Mouse (Mus musculus): ENCODE measurements at regions not wholly inside any gene's neighbourhood (a gene's known extent, or its start where the extent isn't known, plus 50 kb on each side); places are given as distances from the start of the nearest gene placed in this dataset.

DNA sequence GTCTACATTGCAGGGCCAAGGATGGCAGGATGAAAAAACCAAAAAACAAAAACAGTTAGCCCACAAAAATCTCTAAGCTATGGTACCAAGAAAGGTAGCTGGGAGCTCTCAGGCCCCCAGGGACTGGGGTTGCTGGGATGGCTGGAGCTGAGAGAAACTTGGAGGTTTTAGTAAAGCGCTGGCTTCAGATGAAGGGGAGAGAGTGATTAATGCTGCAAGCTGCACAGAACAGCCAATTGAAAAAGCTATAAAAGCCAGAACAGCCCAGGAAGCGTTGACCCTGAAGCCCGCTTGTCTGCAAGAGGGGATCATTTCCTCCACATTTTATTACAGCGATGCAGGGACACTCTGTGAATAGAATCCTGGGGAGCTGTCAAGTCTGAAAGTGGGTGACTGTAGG, 157.0 kb downstream of the 4930564D02Rik start:
- no peak for DNase-seq (ENCODE audit: low read depth)

DNA sequence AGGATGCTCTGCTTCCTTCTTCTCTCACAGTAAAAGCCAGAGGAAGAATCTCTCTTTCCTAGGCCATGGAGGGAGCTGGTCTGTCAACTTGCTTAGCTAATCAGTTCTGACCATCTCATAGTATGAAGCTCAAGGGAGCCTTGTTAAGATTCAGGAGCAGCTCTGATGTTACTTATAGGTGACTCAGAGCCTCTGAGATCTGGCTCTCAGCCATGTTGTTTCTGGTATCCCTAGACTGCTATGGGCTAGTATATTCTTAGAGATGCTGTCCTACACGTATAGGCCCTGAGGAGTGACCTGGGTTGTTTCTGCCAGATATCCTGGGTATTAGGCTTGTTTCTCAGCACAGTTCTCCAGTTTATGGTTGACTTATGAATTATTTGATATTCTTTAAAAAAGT, 160.9 kb downstream of the 4930564D02Rik start:
- DNase-seq (ENCODE audit: low read depth), result no peak

DNA sequence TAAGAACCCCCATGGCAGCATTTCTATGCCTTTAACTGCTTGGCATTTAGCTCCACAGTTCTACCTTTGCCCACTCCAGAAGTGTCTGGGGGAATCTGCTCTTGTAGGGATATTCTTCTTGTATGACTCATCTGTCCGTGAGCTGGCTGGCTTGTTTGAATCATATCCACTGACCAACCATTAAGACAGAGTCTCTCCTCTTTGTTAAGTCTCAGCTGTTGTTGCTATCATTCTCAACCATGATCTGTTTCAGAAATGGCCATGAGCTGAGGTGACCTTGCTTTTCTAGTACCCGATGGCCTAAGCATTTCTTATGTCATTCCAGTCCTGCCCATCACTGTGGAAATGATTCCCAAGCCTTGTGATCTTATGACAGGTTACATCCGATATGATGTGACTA, 161.8 kb downstream of the 4930564D02Rik start:
- no peak for DNase-seq (ENCODE audit: low read depth)

DNA sequence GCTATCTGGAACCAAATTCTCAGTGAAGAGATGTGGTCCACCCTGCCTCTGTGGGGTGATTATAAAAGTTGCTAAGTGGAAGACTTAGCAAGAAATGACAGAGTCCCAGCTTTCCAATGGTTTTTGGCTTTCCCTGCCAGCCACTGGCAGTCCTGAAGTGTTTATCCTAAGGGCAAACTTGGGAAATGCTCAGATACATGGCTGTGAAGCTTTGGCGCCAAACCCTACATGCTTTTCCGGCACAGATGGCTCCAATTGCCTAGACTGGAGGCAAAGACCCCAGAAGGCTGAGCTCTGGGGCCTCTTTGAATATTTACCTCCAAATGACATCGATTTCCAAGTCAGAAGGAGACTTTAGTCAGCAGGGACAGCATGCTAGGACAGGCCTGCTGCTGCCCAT, 174.4 kb downstream of the 4930564D02Rik start:
- no peak for DNase-seq (ENCODE audit: low read depth)

DNA sequence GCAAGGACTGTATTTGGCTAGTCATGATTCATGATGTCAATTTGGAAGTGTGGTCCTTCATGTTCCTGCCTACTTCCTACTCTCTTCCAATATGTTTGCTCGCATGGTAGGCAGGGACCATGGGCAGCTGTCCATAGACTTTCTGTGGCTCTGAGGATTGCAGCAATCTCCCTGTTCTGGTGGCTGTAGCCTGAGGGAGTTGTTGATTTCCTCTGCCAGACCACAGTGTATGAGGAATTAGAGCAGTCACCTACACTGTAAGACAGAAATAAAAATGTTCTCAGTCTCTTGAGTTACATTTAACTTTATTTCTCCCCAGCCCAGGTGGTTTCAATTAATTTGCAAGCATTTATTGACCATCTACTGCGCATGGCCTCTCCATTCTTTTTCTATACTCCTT, 190.5 kb downstream of the 4930564D02Rik start:
- DNase-seq (ENCODE audit: low read depth), result no peak

DNA sequence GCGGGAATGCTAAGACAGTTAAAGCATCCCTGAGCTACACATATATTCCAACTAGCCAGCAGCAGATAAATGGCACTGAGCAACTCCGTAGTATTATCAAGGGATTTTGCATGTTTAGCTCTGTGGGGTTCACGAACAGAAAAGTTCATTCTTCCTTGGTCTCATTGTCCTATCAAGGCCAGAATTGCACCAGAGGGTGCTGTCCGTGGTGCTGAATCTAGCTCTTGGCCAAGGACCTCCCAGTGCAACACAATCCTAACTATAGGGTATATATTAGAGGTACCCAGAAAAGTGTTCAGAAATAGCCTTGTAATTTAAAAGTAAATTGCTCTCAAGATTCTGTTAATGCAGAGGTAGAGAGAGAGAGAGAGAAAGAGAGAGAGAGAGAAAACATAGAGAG, 176.9 kb upstream of the Kcnd3 start:
- DNase-seq (ENCODE audit: low read depth), result peak; percentile 34

DNA sequence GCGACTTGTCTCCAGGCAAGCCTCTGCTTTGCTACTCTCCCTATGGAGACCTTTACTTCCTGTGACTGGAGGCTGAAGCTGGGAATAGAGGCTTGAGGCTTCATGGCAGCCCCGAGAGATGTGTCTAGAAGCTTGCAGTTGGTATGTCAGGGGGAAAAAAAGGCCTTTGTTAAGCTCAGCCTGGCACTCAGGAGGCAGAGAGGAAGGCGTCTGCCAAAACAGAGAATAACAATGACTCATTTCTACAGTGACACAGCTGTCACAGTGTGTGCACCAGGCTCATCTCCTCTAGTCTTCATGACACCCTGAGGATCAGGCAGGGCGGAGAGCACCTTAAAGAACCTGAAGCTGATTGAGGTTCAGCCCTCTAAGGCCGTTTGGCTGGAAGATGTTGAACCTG, 171.2 kb upstream of the Kcnd3 start:
- DNase-seq (ENCODE audit: low read depth), result no peak

DNA sequence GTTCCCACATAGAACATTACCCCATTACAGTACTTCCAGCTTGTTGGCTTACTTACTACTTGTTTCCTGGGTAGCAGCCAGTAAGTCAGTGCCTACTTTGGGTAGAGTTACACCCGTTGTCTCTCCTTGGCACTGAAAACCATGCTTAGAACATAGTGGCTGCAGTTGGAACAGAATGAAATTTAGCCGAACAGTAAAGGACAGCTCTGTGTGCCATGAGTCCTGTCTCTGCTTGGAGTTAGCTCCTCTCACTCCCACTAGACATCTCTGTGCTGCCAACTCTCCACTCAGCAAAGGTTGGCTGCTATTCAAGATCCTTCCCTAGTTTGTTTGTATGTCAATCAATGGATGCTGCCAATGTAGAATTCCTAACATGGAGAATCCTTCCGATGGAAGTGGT, 170.4 kb upstream of the Kcnd3 start:
- no peak for DNase-seq (ENCODE audit: low read depth)

DNA sequence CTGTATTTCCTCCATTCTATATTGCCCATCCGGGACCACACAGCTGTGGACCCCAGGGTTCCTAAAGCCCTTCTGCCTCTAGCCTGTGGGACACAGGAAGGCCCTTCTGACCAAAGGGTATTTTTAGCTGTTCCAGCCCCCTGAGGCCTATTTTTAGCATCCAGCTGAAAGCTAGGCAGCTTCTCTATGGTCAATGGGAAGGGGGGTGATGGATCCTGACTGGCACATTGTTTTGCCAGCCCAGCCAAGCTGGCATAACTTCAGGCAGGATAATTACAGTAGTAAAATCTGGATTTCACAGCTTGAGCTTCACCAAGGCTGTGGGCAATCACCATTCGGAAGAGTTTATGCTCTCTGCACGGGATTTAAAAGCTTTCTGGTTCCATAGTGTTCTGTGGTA, 153.9 kb upstream of the Kcnd3 start:
- no peak for DNase-seq (ENCODE audit: low read depth)

DNA sequence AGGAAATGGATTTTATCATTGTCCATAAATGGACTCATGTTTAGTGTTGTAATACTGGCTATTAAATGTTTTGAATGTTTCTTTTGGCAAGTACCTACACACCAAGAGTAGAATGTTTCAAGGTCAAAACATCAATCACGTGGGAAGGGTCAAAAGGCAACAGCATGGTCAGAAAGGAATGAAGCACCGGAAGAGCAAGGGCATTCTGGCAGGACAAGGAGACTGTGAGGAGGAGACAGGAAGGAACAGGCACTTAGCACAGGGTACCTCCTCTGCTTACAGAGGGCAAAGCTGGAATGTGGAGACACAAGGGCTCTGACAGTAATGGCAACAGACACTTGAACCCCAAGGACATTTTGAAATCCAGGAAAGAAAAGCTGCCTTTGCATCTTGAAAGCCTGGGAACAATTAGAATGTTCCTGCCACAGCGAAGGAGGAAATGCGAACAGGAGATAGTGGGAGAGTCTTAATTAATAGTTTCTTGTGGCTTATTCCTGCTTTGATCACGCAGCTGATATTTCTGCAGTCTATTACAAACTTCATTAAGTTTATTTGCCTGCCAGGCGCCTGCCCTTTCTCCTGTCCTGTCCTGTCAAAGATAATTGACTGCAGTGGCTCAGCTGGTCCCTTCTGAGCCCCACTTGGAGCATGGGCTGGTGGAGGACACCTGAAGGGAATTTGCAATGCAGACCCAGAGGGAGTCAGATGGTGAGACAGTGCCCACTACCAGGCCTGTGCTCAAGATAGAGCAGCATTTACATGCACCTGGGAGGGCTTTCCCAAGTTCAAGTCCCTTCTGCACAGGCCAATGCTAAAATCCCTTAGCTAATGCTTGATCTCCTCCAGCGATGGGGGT, 151.2 kb upstream of the Kcnd3 start:
- no peak for DNase-seq (ENCODE audit: low read depth)

DNA sequence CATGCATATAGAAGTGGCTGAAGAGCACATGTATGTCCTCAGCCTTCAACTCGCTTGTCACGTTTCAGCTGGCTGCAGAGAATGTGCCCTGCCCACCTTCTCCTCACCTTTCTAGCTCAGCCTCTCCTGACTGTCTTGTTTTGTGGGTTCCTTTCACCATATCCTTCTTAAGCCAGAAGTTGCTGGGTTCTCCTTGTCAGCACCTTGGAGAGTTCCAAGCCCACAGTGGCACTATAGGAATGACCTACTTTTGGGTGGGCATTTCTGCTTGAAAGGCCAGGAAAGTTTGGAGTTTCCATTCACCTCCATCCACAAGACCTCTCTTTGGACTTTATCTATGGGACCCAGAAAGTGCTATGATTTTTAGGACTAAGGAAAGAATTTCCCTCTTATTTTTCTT, 144.5 kb upstream of the Kcnd3 start:
- no peak for DNase-seq (ENCODE audit: low read depth)

DNA sequence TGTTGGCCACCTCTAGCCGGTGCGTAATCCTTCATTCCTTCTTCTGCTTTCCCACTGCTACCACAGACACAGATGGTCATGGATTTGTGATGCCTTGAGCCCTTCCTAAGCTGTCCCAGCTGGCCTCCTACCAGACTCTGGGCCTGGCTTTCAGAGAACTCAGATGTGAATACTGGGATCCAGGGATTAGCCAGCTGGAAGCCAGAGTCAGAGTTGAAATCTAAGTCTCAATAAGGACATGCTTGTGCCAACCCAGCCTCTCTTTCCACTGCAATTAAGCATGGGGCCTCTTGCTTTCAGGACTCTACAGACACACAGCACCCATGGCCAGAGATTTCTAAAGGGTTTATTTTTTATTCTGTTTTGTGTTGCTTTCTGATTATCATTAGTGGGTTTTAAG, 143.1 kb upstream of the Kcnd3 start:
- DNase-seq (ENCODE audit: low read depth), result no peak

DNA sequence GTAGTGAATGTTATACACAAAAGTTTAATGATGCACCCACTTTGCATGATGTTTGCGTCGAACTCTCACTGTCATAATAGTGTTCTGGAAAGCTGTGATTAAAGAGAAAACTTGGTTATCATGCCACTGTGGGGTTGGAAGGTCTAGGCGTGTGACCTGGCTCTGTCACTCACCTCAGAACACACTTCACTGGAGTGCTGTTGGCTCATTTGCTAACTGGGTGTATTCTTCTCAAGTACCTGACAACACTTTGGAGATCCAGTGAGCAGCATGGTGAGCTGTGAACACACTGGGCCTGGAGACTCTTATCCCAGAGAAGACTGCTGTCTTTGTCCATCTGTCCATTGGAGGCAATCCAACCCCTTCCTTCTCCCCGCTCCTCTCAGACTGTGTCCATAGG, 98.9 kb upstream of the Kcnd3 start:
- no peak for DNase-seq (ENCODE audit: low read depth)

DNA sequence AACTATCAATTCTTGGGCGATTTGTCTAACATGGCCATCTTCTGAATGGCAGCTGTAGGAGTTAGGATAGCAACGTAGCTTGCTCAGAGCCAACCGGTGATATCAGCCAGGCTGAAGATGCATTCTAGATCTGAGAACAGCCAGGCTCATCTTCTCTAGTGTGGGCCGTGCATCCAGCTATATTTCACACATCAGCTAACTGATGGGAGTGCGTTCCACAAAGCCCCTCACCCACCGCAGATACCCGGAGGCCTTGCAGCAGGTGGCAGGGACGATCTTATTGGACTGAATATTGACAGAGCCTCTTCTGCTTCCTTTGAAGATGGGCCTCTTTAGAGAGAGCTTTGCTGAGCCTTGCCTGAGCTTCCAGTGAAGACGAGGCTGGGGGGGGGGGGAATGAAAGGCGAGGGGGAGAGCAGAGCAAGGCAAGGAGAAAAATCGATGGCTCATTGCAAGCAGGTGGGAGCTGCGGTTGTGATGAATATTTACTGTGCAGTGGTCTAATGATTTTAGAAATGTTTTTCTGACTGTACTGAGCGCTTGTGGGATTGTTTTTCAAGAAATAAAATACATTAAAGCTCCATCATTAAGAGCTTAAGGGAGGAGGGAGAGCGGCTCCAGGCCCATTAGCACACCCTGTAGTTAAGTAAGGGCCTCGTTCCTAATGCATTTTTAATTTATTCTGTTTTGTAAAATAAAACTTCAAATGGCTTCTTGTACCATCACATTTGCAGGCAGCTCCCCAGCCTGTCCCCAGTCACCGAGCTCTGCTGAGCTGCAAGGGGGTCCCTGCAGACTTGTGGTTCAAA, 97.8 kb upstream of the Kcnd3 start:
- no peak for DNase-seq (ENCODE audit: low read depth)

DNA sequence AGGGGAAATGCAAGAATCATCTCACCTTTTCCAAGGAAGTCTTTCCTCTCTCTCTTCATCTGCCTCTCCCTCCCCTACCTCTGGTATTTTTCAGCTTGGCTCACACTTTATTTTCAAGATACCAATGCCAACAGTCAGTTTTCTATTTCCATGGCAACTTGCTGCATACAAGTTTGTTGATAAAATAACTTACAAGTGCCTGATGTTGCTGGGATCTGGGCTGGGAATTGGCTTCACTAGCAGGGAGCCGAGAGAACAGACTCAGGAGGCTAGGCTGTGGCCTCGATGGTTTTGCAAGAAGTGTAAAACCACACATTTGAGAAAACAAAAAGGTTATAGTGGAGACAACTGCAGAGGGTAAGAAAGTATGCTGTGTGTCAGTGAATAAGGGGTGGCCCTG, 94.6 kb upstream of the Kcnd3 start:
- no peak for DNase-seq (ENCODE audit: low read depth)

DNA sequence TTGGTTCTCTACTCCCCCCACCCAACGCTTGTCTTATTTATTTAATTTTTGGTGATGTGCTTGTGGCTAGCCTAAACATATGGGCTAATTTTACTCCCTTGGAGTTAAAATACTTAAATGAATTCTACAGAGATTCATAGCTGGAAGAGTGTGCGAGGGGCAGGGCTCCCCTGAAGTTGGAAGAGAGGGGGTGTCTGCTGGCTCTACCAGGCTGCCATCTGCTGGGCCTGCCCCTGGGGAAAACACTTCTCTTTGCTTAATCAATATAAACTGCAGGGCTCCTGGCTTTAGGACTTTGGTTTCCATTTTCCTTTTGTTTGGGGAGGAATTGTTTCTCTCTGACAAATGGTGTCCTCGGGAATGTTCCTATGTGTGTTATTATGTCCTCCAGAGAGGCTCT, 92.5 kb upstream of the Kcnd3 start:
- DNase-seq (ENCODE audit: low read depth), result no peak

DNA sequence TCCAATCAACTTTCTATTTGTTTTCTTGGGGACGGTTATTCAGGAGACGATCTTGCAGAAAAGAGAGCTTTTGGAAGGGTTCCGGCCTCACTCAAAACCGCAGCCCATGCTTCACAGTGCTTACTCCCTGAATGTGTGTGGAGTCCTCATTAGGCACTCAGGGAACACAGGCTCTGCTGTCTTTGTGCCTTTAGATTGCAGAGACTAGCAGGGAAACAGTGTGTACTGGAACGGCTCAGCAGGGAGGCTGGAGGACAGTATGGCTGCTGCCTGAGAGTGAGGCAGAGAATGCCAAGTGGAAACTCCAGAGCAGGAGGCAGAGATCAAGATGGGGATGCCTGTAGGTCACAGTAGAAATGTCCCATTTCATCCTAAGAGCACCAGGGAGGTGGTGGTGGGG, 87.4 kb upstream of the Kcnd3 start:
- no peak for DNase-seq (ENCODE audit: low read depth)

DNA sequence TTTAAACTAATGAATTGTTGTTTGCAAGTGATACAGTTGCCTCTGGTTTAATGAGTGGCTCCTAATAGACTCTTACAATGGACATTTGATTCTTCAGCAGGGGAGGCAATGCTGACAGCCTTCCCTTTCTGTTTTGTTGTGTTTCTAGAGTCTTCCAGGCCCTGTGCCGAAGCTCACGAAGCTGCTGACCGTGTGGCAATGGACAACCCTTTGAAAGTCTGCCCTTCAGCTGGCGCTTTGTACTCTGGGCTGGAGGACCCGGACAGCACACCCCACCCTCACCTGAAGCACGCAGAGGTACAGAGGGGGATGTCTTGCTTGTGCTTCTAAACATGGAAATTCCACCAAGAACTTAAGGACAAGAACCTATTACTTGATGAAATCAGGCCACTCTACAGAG, 85.3 kb upstream of the Kcnd3 start:
- no peak for DNase-seq (ENCODE audit: low read depth)

DNA sequence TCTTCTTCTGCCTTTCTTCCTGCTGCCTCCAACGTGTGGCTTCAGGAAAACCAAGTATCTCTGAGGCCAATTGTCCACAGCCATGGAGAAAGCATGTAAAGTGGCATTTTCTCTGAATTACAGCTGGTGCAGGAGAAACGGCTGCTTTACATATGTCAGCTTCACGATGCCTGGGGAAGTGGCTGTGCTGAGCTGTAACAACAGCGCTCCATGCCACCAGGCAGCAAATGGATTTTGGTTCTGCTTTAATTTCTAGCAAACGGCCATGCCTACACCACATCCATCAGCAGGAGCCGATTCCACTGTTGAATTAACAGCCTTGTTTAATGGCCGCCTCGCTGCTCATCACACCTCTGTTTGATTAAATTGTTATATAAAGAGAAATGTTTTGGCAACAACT, 84.2 kb upstream of the Kcnd3 start:
- no peak for DNase-seq (ENCODE audit: low read depth)

DNA sequence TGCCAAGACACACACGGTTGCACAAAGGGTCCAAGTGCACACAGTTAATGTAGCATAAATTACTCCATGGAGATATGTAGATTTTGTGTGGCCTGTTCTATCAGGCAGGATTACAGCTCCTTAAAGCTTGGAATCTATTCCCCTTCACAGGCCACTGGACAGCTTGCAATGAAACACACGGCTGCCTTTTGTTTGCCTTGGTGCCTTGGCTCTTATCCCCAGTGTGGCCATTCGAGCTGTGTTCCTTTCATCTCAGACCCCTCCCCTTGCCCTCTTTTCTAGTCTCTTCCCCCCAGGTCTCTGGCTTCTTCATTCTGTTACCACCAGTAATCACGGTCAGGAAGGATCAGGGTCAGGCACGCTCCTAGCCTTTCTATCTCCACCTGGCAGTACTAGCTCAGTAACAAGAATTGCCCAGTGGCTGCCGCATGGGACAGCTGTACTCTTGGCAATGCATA, 79.7 kb upstream of the Kcnd3 start:
- DNase-seq (ENCODE audit: low read depth), result no peak

DNA sequence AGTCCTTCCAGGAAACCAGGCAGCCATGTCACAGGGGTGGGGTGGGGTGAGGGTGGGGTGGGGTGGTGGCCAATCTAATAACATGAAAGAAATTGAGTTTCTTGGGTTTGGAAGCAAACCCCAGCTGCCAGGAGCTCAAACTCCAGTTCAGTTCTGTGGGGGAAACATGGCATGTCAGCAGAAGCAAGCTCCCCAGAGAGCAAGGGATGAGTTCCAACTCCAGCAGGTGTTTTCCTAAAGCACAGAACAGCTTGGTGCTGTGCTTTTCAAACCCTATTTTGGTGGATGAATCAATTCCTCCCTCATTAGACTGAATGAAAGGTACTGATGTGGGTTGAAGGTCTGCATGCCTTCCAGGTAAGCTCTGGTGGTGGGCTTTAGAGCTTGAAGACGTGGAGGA, 77.8 kb upstream of the Kcnd3 start:
- DNase-seq (ENCODE audit: low read depth), result no peak

DNA sequence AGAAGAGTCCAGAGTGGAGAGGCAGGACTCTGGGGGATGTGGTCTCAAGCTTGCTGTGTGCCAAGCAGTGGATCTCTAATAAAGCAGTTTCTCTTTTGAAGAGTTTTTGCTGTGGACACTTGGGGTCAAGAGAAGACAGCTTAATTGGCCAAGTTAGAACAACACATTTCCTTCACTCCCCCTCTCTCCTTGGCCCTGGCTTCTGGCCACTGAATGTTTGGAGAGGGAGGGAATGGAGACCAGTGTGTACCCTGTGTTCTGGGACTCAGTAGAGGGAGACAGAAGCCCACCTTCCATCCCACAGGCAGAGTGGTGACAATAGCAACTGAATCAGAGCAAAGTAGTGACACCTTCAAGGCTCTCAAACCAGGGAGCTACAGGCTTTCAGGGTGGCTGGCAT, 77.3 kb upstream of the Kcnd3 start:
- DNase-seq (ENCODE audit: low read depth), result no peak

DNA sequence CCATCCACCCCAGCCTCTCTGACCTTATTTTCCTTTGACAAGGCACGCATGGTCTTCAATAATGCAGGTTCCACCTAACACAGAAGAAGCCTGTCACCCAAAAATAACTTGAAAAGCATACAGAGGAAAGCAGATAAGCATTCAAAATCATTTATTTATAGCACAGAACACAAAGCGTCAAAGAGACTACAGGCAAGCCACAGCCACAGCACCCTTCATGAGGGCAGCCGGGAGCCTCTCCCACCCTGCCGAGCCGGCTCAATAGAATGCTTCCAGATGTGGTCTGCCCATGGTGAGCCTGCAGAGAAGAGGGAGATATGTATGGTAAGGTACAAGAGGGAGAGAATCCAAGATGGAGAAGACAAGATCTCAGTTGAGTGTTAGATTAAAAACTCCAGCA, 76.7 kb upstream of the Kcnd3 start:
- DNase-seq (ENCODE audit: low read depth), result no peak

DNA sequence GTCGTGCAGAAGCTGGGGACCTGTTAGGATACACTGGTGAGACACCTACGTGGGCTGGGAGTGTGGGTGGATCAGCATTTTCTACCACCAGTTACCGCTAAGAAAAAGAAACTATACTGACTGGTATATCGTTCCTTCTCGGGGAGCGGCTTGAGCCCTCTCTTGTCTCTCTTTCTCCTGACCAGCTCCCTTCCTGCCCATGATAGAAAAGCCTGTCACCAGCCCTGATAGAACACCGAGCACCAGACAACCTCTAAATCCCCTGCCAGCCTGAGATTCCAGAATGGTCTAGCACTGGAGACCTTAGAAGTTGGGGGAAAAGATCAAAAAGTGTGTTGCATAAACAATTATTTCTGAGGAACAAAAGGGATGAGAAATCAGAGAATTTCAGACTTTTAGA, 76.3 kb upstream of the Kcnd3 start:
- no peak for DNase-seq (ENCODE audit: low read depth)
